Mouse (Mus musculus): ENCODE results near the gene Fbxo44.
A peak's percentile ranks its signal among the peaks of the same experiment; 100 is the strongest.

DNA sequence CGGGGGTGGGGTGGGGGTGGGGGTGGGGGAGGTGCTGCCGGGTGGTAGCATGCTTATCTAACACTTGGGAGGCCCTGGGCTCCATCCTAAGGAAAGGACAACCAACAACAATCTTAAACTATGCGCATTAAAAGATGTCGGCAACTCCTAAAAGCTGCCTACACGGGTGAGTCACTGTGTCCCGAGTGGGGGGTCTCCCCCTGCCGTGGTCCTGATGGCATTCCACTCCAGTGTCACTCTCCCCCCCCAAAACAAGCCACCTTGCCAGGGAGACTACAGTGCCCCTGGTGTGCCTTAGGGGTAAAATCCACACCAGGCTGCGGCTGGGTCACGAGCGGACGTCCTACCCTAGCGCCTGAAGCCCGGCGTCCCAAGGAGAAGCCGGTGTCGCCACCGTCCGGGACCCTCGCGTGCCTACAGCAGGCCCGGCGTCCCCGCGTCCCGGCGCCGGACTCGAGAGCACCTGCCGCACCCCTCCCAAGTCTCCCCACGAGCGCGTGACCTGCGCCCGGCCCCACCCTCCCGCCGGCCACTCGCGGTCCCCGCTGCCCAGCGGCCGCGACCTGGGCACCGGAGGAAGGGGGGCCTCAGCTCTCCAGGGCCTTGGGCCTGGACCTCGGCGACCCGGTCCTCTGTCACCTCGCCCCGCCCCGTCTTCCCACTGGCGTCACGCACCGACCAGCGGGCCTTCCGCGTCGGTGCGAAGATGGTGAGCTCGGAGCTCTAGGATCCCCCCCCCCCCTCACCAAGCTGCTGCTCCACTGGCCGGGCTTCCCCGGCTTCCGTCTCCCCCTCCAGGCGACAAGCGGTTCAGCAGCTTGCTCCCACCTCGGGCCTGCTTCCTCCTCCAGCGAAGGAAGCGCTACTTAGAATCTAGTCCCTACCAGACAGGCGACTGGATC lies 8.8 kb downstream of the Fbxo44 start, which contains the start of gene Fbxo6:
- no peak for TF ChIP-seq JUND (IDR thresholded peaks at IDR 0.05; ENCODE audit: low read depth, low read length)
- no peak for TF ChIP-seq POLR2AphosphoS5 (IDR thresholded peaks at IDR 0.05; ENCODE audit: borderline replicate concordance, low read depth, low read length)
- TF ChIP-seq CTCF (IDR thresholded peaks at IDR 0.05 in 2 of 3, conservative IDR thresholded peaks at IDR 0.05 in 1 of 3; ENCODE audit: control insufficient read depth in 1 of 3, insufficient read depth in 1 of 3, low read depth in 2 of 3, low read length in 3 of 3, poor library complexity in 1 of 3, severe bottlenecking in 1 of 3), result peak; percentile 29 to 59 (median 55); a peak in 5 of 6 replicates
- TF ChIP-seq ETS1 (IDR thresholded peaks at IDR 0.05; ENCODE audit: low read depth, low read length), result peak; percentile 33; the same call in 1 of the 2 replicates
- TF ChIP-seq GABPA (IDR thresholded peaks at IDR 0.05; ENCODE audit: low read depth, low read length), result no peak
- TF ChIP-seq KAT2A (conservative IDR thresholded peaks at IDR 0.05; ENCODE audit: low read depth, low read length), result no peak
- peak; percentile 65 for TF ChIP-seq HCFC1 (IDR thresholded peaks at IDR 0.05; ENCODE audit: low read depth, low read length)
- no peak for TF ChIP-seq MAFK (IDR thresholded peaks at IDR 0.05; ENCODE audit: borderline replicate concordance, low read depth, low read length)
- TF ChIP-seq TCF12 (IDR thresholded peaks at IDR 0.05; ENCODE audit: low read depth, low read length), result no peak
- TF ChIP-seq GATA1 (IDR thresholded peaks at IDR 0.05; ENCODE audit: low read depth, low read length), result no peak
